7 mouse cellular contexts compared by ENCODE assay signal in genomic region chrX:12151996-12152904, GRCm38 (mm10). TPM values are rescaled to one million over a fixed set of nuclear protein-coding genes. Genes with fewer than 3 reads are reported as not detected.
DNase-seq lines count a peak whose midpoint lies in the region; ATAC-seq and TF ChIP-seq lines count a peak whose summit lies in the region.

No protein-coding gene starts in this region.

- TF ChIP-seq POLR2A in limb, embryonic 14.5 days (IDR thresholded peaks at IDR 0.05; ENCODE audit: borderline replicate concordance, extremely low read depth, insufficient read depth, insufficient read length): no peak
- TF ChIP-seq POLR2A in small intestine, adult 2 months (IDR thresholded peaks at IDR 0.05; ENCODE audit: low read depth, low read length): no peak

- peaks cover 75% of the 10 kb centered on the region for H3K27me3 ChIP-seq in megakaryocyte, embryonic 14.5 days (replicated peaks)
- H3K27me3 ChIP-seq in forebrain, embryonic 16.5 days (replicated peaks; ENCODE audit: control insufficient read depth, insufficient read depth, low read length): peaks cover 12% of the 10 kb centered on the region
- H3K27me3 ChIP-seq in limb, embryonic 14.5 days (ENCODE audit: control insufficient read depth, insufficient read depth, low read length): peaks cover 29% of the 10 kb centered on the region
- peaks cover 1% of the 10 kb centered on the region for H3K27me3 ChIP-seq in small intestine, adult 2 months (ENCODE audit: control insufficient read depth, insufficient read depth, low read length)

- intact Hi-C loops in gastrocnemius, postnatal 36 days (cut with DNase I): loop anchor here (5.0 to 10.0 kb wide), 3 partner anchors 70 to 527 kb away; no protein-coding TSS in a partner anchor

- no peaks in the 10 kb centered on the region for H3K36me3 ChIP-seq in megakaryocyte, embryonic 14.5 days (replicated peaks; ENCODE audit: low read length)
- no peaks in the 10 kb centered on the region for H3K36me3 ChIP-seq in forebrain, embryonic 16.5 days (ENCODE audit: control insufficient read depth, insufficient read depth)
- no peaks in the 10 kb centered on the region for H3K36me3 ChIP-seq in limb, embryonic 14.5 days (ENCODE audit: control insufficient read depth, insufficient read depth, low read length)
- H3K36me3 ChIP-seq in small intestine, adult 2 months (ENCODE audit: control insufficient read depth, insufficient read depth, low read length): no peaks in the 10 kb centered on the region

- no peak for TF ChIP-seq CTCF in small intestine, adult 2 months (IDR thresholded peaks at IDR 0.05; ENCODE audit: extremely low read depth, insufficient read length, insufficient replicate concordance, low read depth, low read length)

- peak overlapping the region; percentile 51 for H3K9ac ChIP-seq in forebrain, embryonic 16.5 days (replicated peaks; ENCODE audit: low read depth, low read length)
- no peak overlapping the region for H3K9ac ChIP-seq in limb, embryonic 14.5 days (ENCODE audit: low read depth, low read length, severe bottlenecking)

- ATAC-seq in megakaryocyte, adult 5-6 weeks (ENCODE audit: poor library complexity, severe bottlenecking): no peak
- ATAC-seq in forebrain, embryonic 16.5 days: no peak
- no peak for ATAC-seq in limb, embryonic 14.5 days (ENCODE audit: low FRiP score, low read depth)

- H3K4me1 ChIP-seq in megakaryocyte, embryonic 14.5 days: peaks cover 57% of the 10 kb centered on the region
- peaks cover 26% of the 10 kb centered on the region for H3K4me1 ChIP-seq in forebrain, embryonic 16.5 days (replicated peaks; ENCODE audit: control insufficient read depth, insufficient read depth, low read length)
- H3K4me1 ChIP-seq in limb, embryonic 14.5 days (ENCODE audit: control insufficient read depth, insufficient read depth, low read length): peaks cover 19% of the 10 kb centered on the region; the same call in 1 of the 2 replicates
- peaks cover 6% of the 10 kb centered on the region; the same call in 1 of the 2 replicates for H3K4me1 ChIP-seq in small intestine, adult 2 months (ENCODE audit: control insufficient read depth, insufficient read depth, insufficient read length, low read length)

- no peak overlapping the region; the same call in 1 of the 2 replicates for H3K27ac ChIP-seq in forebrain, embryonic 16.5 days (ENCODE audit: low read length)
- no peak overlapping the region for H3K27ac ChIP-seq in limb, embryonic 14.5 days (replicated peaks; ENCODE audit: low read depth, low read length)
- H3K27ac ChIP-seq in small intestine, adult 2 months (ENCODE audit: insufficient read depth, low read depth, low read length): no peak overlapping the region

- DNase-seq in limb, embryonic 14.5 days (ENCODE audit: low spot score): no peak
- no peak for DNase-seq in gastrocnemius, postnatal 36 days
- DNase-seq in frontal cortex, postnatal 14 days (ENCODE audit: low spot score in 2 of 2): no peak

- 34% methylated on average over 39 of the region's 42 CpGs for WGBS in forebrain, embryonic 16.5 days
- WGBS in limb, embryonic 14.5 days: 18% methylated on average over 39 of the region's 42 CpGs
- WGBS in small intestine, adult 2 months: 55% methylated on average over 42 of the region's 42 CpGs

- H3K4me2 ChIP-seq in forebrain, embryonic 16.5 days (ENCODE audit: low read length): peak overlapping the region; percentile 49
- peak overlapping the region; percentile 52 for H3K4me2 ChIP-seq in limb, embryonic 14.5 days (replicated peaks; ENCODE audit: low read depth, low read length, severe bottlenecking)

- no peaks in the 10 kb centered on the region for H3K9me3 ChIP-seq in megakaryocyte, embryonic 14.5 days
- H3K9me3 ChIP-seq in forebrain, embryonic 16.5 days (ENCODE audit: control insufficient read depth, low read length): no peaks in the 10 kb centered on the region
- no peaks in the 10 kb centered on the region for H3K9me3 ChIP-seq in limb, embryonic 14.5 days (ENCODE audit: control insufficient read depth, low read length)

- peak overlapping the region; percentile 90 for H3K4me3 ChIP-seq in megakaryocyte, embryonic 14.5 days (replicated peaks)
- H3K4me3 ChIP-seq in forebrain, embryonic 16.5 days (replicated peaks; ENCODE audit: low read length): peak overlapping the region; percentile 36
- H3K4me3 ChIP-seq in limb, embryonic 14.5 days (replicated peaks; ENCODE audit: low read length): peak overlapping the region; percentile 24
- H3K4me3 ChIP-seq in small intestine, adult 2 months (ENCODE audit: low read depth, low read length): peak overlapping the region; percentile 46

RNA-seq across cellular contexts. Expression of gene Bcor, which starts 7.9 kb away (rescaled TPM):
- 11.1 and 15.0 TPM in 2 replicates for polyA plus RNA-seq in megakaryocyte, embryonic 14.5 days (2012; ENCODE audit: insufficient read depth, low replicate concordance)
- total RNA-seq in megakaryocyte, adult 5-6 weeks (2015): 27.3 and 27.7 TPM in 2 replicates
- 24.7 and 27.9 TPM in 2 replicates for total RNA-seq in megakaryocyte, adult 5-6 weeks (2017)
- 17.4 and 18.1 TPM in 2 replicates for polyA plus RNA-seq in forebrain, embryonic 16.5 days (2015; fragmentation: Nextera tagmentation; extraction: Ambion mirVana)
- polyA plus RNA-seq in limb, embryonic 14.5 days (2012; rRNA removed): 20.0 and 22.5 TPM in 2 replicates
- 17.0 and 18.1 TPM in 2 replicates for polyA plus RNA-seq in limb, embryonic 14.5 days (2014; fragmentation: Nextera tagmentation; extraction: Ambion mirVana)
- 4.5 and 5.5 TPM in 2 replicates for polyA plus RNA-seq in small intestine, adult 2 months (2012; rRNA removed)
- total RNA-seq in gastrocnemius, postnatal 36 days (2021): 10 to 100 TPM; 10.4 to 14.4 TPM

Comparison
In these comparisons a context has a peak if more than half of its experiments do, and no peak if none do; other contexts are left out.
1. H3K4me3 ChIP-seq: peak in every context shown above with its lines; median percentile 90 in megakaryocyte, embryonic 14.5 days; 46 in small intestine, adult 2 months; 36 in forebrain, embryonic 16.5 days; 24 in limb, embryonic 14.5 days.